In the genomic region with DNA sequence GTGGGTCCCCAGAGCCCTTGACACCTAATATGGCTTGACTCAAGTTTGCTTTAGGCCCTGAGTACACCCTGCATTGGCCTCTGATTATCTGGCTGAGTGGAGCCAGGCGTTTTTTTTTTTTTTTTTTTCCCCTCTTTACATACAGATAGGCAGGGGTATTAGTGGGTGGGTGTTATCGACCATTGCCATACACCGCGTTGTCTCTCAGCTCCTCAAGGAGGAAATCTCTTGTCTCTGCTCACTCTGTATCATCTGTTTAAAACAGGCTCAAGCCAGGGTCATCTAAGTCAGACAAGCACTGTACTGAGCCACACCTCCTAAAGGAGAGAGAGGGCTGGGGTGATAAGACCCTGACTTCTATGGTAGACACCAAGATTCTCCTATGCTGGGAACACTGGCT, we compare ENCODE assay signal across 1 mouse cellular context.
TF ChIP-seq lines count a peak whose summit lies in the region.

No protein-coding gene starts in this region.

TF ChIP-seq in MEL, 35 proteins besides CTCF, POLR2A, EP300 and RAD21 (continued from another document):
- no peak for TF ChIP-seq KAT2A (conservative IDR thresholded peaks at IDR 0.05; ENCODE audit: low read depth, low read length)
- peak; percentile 37; the same call in 1 of the 2 replicates for TF ChIP-seq MYB (IDR thresholded peaks at IDR 0.05; ENCODE audit: low read depth, low read length)
- TF ChIP-seq POLR2AphosphoS5 (IDR thresholded peaks at IDR 0.05; ENCODE audit: borderline replicate concordance, low read depth, low read length) = no peak
- peak; percentile 52; the same call in 1 of the 2 replicates for TF ChIP-seq MAFK (IDR thresholded peaks at IDR 0.05; ENCODE audit: borderline replicate concordance, low read depth, low read length)
- 0 out of 2 replicates have a peak, but pooled peaks have one; percentile 11 for TF ChIP-seq ELF1 (IDR thresholded peaks at IDR 0.05; ENCODE audit: low read depth, low read length)
- TF ChIP-seq NELFE (IDR thresholded peaks at IDR 0.05; ENCODE audit: low read depth, low read length) = no peak; the same call in 1 of the 2 replicates
- TF ChIP-seq USF1 (IDR thresholded peaks at IDR 0.05; ENCODE audit: low read depth, low read length) = no peak
- TF ChIP-seq NRF1 (IDR thresholded peaks at IDR 0.05; ENCODE audit: insufficient read depth, low read depth, low read length, poor library complexity, severe bottlenecking) = no peak
- no peak for TF ChIP-seq GABPA (IDR thresholded peaks at IDR 0.05; ENCODE audit: low read depth, low read length)
- 0 out of 2 replicates have a peak, but pooled peaks have one; percentile 44 for TF ChIP-seq MYC (IDR thresholded peaks at IDR 0.05; ENCODE audit: low read depth, low read length)
- TF ChIP-seq SMC3 (IDR thresholded peaks at IDR 0.05; ENCODE audit: low read depth, low read length) = 0 out of 2 replicates have a peak, but pooled peaks have one; percentile 14
- peak; percentile 89 for TF ChIP-seq ETS1 (IDR thresholded peaks at IDR 0.05; ENCODE audit: low read depth, low read length)
- TF ChIP-seq ZMIZ1 (IDR thresholded peaks at IDR 0.05; ENCODE audit: low read depth, low read length) = no peak
- TF ChIP-seq UBTF (IDR thresholded peaks at IDR 0.05; ENCODE audit: borderline replicate concordance, insufficient read depth, low read depth, low read length) = no peak
- no peak for TF ChIP-seq ZKSCAN1 (IDR thresholded peaks at IDR 0.05; ENCODE audit: low read depth, low read length)
- no peak for TF ChIP-seq JUND (IDR thresholded peaks at IDR 0.05; ENCODE audit: low read depth, low read length)
- TF ChIP-seq HCFC1 (IDR thresholded peaks at IDR 0.05; ENCODE audit: low read depth, low read length) = 0 out of 2 replicates have a peak, but pooled peaks have one; percentile 51
- peak; percentile 66 for TF ChIP-seq MXI1 (IDR thresholded peaks at IDR 0.05; ENCODE audit: low read depth, low read length)
